Mouse (Mus musculus) spleen, adult 2 months (tissue): ENCODE data around the gene Tarbp2. TPM values are rescaled to one million over a fixed set of nuclear protein-coding genes. Genes with fewer than 3 reads are reported as not detected.

Experiments used
- DNase-seq, 2 experiments: peaks; one replicate each; pipeline versions ENCODE4 v3.0.0 to v3.0.0-alpha.2; 2012 to 2021; ENCODE audit warnings: low spot score in 2 of 2, low read depth in 1 of 2
- H3K27ac ChIP-seq: fragments of 200-500 bp; 2 replicates; pipeline ENCODE4 v1.5.1; 2012; ENCODE audit warnings: low read length, inconsistent platforms; ENCODE audit not compliant: insufficient read depth
- H3K27me3 ChIP-seq: fragments of 200-500 bp; 2 replicates; pipeline ENCODE4 v1.6.1; 2012; ENCODE audit warnings: mild to moderate bottlenecking, moderate library complexity, low read length, inconsistent platforms; ENCODE audit not compliant: control insufficient read depth, insufficient read depth
- H3K36me3 ChIP-seq: fragments of 200-500 bp; 2 replicates; pipeline ENCODE4 v1.6.1; 2012; ENCODE audit warnings: mild to moderate bottlenecking, low read length, inconsistent platforms; ENCODE audit not compliant: control insufficient read depth, insufficient read depth
- H3K4me1 ChIP-seq: fragments of 200-500 bp; 2 replicates; pipeline ENCODE4 v1.6.1; 2011; ENCODE audit warnings: inconsistent platforms; ENCODE audit not compliant: control insufficient read depth, insufficient read depth, insufficient read length
- H3K4me3 ChIP-seq: fragments of 200-500 bp; 2 replicates; pipeline ENCODE4 v1.5.1; 2011; ENCODE audit warnings: mild to moderate bottlenecking, inconsistent platforms; ENCODE audit not compliant: insufficient read depth, insufficient read length; ENCODE audit errors: extremely low read depth
- CTCF ChIP-seq: fragments of 200-500 bp; IDR thresholded peaks from 2 replicates; pipeline ENCODE4 v1.5.1; 2011; ENCODE audit warnings: mild to moderate bottlenecking, inconsistent platforms; ENCODE audit not compliant: insufficient read depth, insufficient read length, insufficient replicate concordance; ENCODE audit errors: extremely low read depth
- POLR2A ChIP-seq: fragments of 200-500 bp; IDR thresholded peaks from 2 replicates; pipeline ENCODE4 v1.6.1; 2011; ENCODE audit warnings: low read depth, low read length, inconsistent platforms
- WGBS: fragments of 180-500 bp; shearing (Covaris S2); methylation state at CpG from one replicate; pipeline ENCODE4 v1.1.7; 2018; 5-methylcytosine and 5-hydroxymethylcytosine counted together
- polyA plus RNA-seq: library from polyadenylated mRNA; depleted of rRNA; stranded (reverse); fragments of >200 nt; gene quantifications from 2 replicates; pipeline ENCODE4 v1.2.3, GENCODE M21; 2012

Tarbp2 gene
- polyA plus RNA-seq, 1 experiment: 53.9 TPM

GRCm38 (mm10) chr15:102511285-102511833, 6.6 kb upstream of the Tarbp2 start:
- Histone ChIP-seq H3K27ac (no peak overlapping the region), H3K4me3 (no peak overlapping the region), H3K36me3 (no peaks in the 10 kb centered on the region), H3K4me1 (peaks cover 3% of the 10 kb centered on the region), H3K27me3 (no peaks in the 10 kb centered on the region)
- 57% methylated on average over 6 of the region's 6 CpGs for WGBS
- no peak for DNase-seq
- TF ChIP-seq POLR2A (no peak), CTCF (no peak)

GRCm38 (mm10) chr15:102512010-102512409, 6.0 kb upstream of the Tarbp2 start:
- no peaks in the 10 kb centered on the region for H3K36me3 ChIP-seq
- no peak for DNase-seq
- 84% methylated on average over 5 of the region's 5 CpGs for WGBS
- no peak overlapping the region for H3K4me3 ChIP-seq
- no peak overlapping the region for H3K27ac ChIP-seq
- TF ChIP-seq POLR2A: no peak
- no peak for TF ChIP-seq CTCF
- H3K4me1 ChIP-seq: peaks cover 3% of the 10 kb centered on the region
- no peaks in the 10 kb centered on the region for H3K27me3 ChIP-seq

DNA sequence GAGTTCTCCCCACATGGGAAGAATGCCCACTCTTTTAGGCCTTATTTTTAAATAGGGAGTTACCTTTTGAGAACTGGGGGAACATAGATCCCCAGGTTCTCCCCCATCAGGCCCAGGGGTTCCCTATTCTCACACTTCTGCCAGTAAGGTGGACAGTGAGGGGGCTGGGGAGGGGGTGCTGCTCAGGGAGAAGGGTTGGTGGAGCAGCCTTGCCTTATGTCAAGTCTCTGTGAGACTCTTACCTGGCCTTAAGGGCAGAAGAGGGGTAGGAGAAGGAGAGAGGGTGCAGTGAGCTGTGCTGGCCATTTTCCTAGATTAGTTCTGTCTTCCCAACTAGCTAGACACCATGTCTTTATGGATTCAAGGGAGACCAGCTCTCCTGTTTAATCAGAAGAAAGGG, 5.5 kb upstream of the Tarbp2 start:
- Histone ChIP-seq H3K36me3 (no peaks in the 10 kb centered on the region), H3K27ac (no peak overlapping the region), H3K27me3 (no peaks in the 10 kb centered on the region), H3K4me1 (peaks cover 3% of the 10 kb centered on the region), H3K4me3 (no peak overlapping the region)
- no peak for DNase-seq
- TF ChIP-seq POLR2A (no peak), CTCF (no peak)

DNA sequence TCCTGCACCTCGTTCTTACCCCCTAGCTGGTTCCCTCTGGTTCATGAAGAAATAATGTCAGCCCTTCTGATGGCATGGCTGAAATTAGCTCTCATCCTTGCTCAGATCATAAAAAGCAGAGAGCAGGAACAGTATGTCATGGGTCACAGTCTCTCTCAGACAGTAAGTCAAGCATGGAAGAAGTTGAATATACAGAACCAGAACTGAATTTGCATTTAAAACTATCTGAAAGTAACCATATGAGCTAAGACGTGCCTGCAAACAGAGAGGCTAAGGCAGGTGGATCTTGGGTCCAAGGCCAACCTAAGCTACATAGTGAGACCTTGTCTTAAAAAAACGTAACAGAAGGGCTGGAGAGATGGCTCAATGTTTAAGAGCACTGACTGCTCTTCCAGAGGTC, 5.0 kb upstream of the Tarbp2 start:
- 64% methylated on average over 3 of the region's 3 CpGs for WGBS
- no peak for DNase-seq
- Histone ChIP-seq H3K36me3 (no peaks in the 10 kb centered on the region), H3K4me1 (peaks cover 3% of the 10 kb centered on the region), H3K27ac (no peak overlapping the region), H3K27me3 (no peaks in the 10 kb centered on the region), H3K4me3 (no peak overlapping the region)
- no peak for TF ChIP-seq CTCF
- TF ChIP-seq POLR2A: no peak

- peaks cover 5% of the 10 kb centered on the region; the same call in 1 of the 2 replicates for H3K4me1 ChIP-seq
- TF ChIP-seq POLR2A (no peak), CTCF (no peak)
- 86% methylated on average over 2 of the region's 2 CpGs for WGBS
- no peaks in the 10 kb centered on the region for H3K27me3 ChIP-seq
- H3K4me3 ChIP-seq: no peak overlapping the region
- DNase-seq: no peak
- H3K36me3 ChIP-seq: no peaks in the 10 kb centered on the region
- no peak overlapping the region for H3K27ac ChIP-seq
Observed at GRCm38 (mm10) chr15:102515261-102515660, 2.7 kb upstream of the Tarbp2 start.

DNA sequence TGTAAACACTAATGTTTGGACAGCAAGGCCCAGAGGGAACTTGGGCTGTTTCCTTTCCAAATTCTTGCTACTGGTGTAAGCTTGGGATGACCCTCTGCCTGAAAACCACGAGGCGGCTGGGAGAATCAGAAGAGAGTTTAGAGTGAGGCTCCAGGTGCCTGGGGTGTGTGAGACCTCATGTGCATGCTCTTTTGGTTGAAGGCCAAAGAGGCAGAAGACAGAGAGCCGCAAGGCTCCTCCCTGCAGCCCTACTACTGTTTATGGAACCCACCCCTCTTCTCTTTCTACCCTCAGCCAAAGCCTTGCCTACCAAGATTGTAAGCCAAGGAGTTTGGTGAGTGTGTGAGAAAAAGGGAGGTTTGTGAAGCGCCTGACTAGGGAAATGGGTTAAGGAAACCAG, 2.2 kb upstream of the Tarbp2 start:
- Histone ChIP-seq H3K36me3 (no peaks in the 10 kb centered on the region), H3K27me3 (no peaks in the 10 kb centered on the region), H3K27ac (no peak overlapping the region), H3K4me1 (peaks cover 2% of the 10 kb centered on the region; the same call in 1 of the 2 replicates), H3K4me3 (no peak overlapping the region)
- DNase-seq: no peak
- WGBS: 91% methylated on average over 4 of the region's 4 CpGs
- TF ChIP-seq POLR2A (no peak), CTCF (no peak)

GRCm38 (mm10) chr15:102516293-102516692, 1.7 kb upstream of the Tarbp2 start:
- TF ChIP-seq POLR2A (no peak), CTCF (no peak)
- WGBS: 19% methylated on average over 12 of the region's 12 CpGs
- no peak for DNase-seq

More at GRCm38 (mm10) chr15:102516293-102516692, 1.7 kb upstream of the Tarbp2 start:
- Histone ChIP-seq H3K27ac (peak overlapping the region; percentile 23; the same call in 1 of the 2 replicates), H3K4me1 (peaks cover 2% of the 10 kb centered on the region; the same call in 1 of the 2 replicates), H3K36me3 (no peaks in the 10 kb centered on the region), H3K4me3 (peak overlapping the region; percentile 74), H3K27me3 (no peaks in the 10 kb centered on the region)
